Mouse (Mus musculus) forebrain, embryonic 10.5 days (tissue): Measurements from ENCODE around the gene Tbc1d13. TPM values are rescaled to one million over a fixed set of nuclear protein-coding genes. Genes with fewer than 3 reads are reported as not detected.
"Not testable (repeated sequence)": the region's sequence is repeated elsewhere in the genome, so short reads cannot be mapped to it uniquely, and the experiment has no call there.

Experiments used
- DNase-seq: peaks from one replicate; pipeline ENCODE4 v3.0.0-alpha.2; 2017; ENCODE audit warnings: low spot score; ENCODE audit errors: extremely low spot score
- H3K27ac ChIP-seq: fragments of 300-500 bp; sonication (generic); 2 replicates; pipeline ENCODE4 v1.5.1; 2016; ENCODE audit warnings: mild to moderate bottlenecking
- H3K27me3 ChIP-seq: fragments of 300-500 bp; sonication (generic); 2 replicates; pipeline ENCODE4 v1.6.1; 2016; ENCODE audit warnings: mild to moderate bottlenecking; ENCODE audit not compliant: poor library complexity, severe bottlenecking
- H3K36me3 ChIP-seq: fragments of 300-500 bp; sonication (generic); replicated peaks from 2 replicates; pipeline ENCODE4 v1.6.1; 2016; ENCODE audit warnings: mild to moderate bottlenecking, moderate library complexity
- H3K4me1 ChIP-seq: fragments of 300-500 bp; sonication (generic); 2 replicates; pipeline ENCODE4 v1.6.1; 2016
- H3K4me3 ChIP-seq: fragments of 300-500 bp; sonication (generic); 2 replicates; pipeline ENCODE4 v1.5.1; 2016; ENCODE audit warnings: mild to moderate bottlenecking, moderate library complexity
- H3K9me3 ChIP-seq: fragments of 300-500 bp; sonication (generic); 2 replicates; pipeline ENCODE4 v1.6.1; 2016; ENCODE audit warnings: mild to moderate bottlenecking, moderate library complexity
- WGBS: fragments of 180-500 bp; shearing (Covaris S2); methylation state at CpG from one replicate; pipeline ENCODE4 v1.1.7; 2016; 5-methylcytosine and 5-hydroxymethylcytosine counted together
- polyA plus RNA-seq: library from polyadenylated mRNA; unstranded; fragments of >200 nt; fragmentation: Nextera tagmentation; extraction: Ambion mirVana; gene quantifications from 2 replicates; pipeline ENCODE4 v1.2.1, GENCODE M21; 2016

The Tbc1d13 gene
- polyA plus RNA-seq, 1 experiment from 2014 or later = 8.6 TPM

GRCm38 (mm10) chr2:30171997-30172382, 38.4 kb downstream of the Tbc1d13 start:
- DNase-seq = peak; percentile 26
- WGBS = 4% methylated on average over 19 of the region's 19 CpGs
- H3K27ac ChIP-seq = peak overlapping the region; percentile 91
- peaks cover 16% of the 10 kb centered on the region; the same call in 1 of the 2 replicates for H3K9me3 ChIP-seq
- H3K4me3 ChIP-seq = peak overlapping the region; percentile 71
- peaks cover 11% of the 10 kb centered on the region for H3K27me3 ChIP-seq
- peaks cover 50% of the 10 kb centered on the region for H3K36me3 ChIP-seq
- H3K4me1 ChIP-seq = peaks cover 24% of the 10 kb centered on the region

DNA sequence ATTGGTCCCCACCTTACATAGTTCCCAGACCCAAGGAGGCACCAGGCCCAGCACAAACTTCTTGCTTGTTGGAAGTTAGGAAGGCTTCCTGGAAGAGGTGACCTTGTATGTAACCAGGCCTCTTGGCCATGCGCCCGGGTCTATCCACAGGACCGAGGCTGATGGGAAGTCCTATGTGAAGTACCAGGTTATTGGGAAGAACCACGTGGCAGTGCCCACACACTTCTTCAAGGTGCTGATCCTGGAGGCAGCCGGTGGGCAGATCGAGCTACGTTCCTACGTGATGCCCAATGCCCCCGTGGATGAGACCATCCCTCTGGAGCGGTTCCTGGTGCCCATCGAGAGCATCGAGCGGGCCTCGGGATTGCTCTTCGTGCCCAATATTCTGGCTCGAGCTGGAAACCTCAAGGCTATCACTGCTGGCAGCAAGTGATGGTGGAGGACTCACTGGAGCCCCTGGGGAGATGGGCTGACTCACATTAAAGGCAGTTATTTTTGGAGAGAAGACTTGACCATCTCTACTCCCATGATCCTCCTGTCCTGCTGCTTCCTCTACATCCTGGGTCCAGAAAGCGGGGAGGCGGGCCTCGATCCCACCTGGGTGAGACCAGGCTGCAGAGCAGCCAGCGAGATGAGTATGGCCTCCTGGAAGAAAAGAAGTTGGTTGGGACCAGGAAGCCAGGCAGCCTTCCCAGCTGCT, 40.1 kb downstream of the Tbc1d13 start:
- peaks cover 8% of the 10 kb centered on the region; the same call in 1 of the 2 replicates for H3K9me3 ChIP-seq
- WGBS = 96% methylated on average over 20 of the region's 20 CpGs
- peaks cover 55% of the 10 kb centered on the region for H3K36me3 ChIP-seq
- no peak overlapping the region for H3K27ac ChIP-seq
- H3K4me1 ChIP-seq = peaks cover 37% of the 10 kb centered on the region
- H3K4me3 ChIP-seq = 0 out of 2 replicates have a peak overlapping the region, but pooled peaks have one; percentile 3
- DNase-seq = no peak
- H3K27me3 ChIP-seq = peaks cover 11% of the 10 kb centered on the region

GRCm38 (mm10) chr2:30175897-30176296, 42.4 kb downstream of the Tbc1d13 start:
- Histone ChIP-seq H3K4me1 (peaks cover 37% of the 10 kb centered on the region), H3K27me3 (peaks cover 11% of the 10 kb centered on the region), H3K4me3 (0 out of 2 replicates have a peak overlapping the region, but pooled peaks have one; percentile 5), H3K36me3 (peaks cover 55% of the 10 kb centered on the region), H3K9me3 (peaks cover 8% of the 10 kb centered on the region; the same call in 1 of the 2 replicates), H3K27ac (no peak overlapping the region)
- WGBS = 88% methylated on average over 8 of the region's 8 CpGs
- DNase-seq = no peak

DNA sequence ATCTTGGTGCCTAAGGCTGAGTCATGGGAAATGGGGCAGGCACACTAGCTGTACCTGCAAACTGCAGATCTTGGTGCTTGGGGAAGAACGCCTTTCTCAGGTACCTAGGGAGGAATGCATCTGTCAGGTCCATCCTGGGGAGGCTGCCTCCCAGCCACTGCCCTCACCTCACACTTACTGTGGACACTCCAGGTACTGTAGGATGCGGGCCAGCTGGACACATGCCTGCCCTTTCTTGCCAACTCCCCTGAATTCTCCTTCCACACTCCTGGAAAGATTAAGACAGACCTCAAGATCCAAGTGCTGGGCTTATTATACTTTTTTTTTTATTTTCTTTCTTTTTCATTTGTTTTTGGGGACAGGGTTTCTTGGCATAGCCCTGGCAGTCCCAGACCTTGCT, 43.0 kb downstream of the Tbc1d13 start:
- peaks cover 8% of the 10 kb centered on the region; the same call in 1 of the 2 replicates for H3K9me3 ChIP-seq
- H3K27me3 ChIP-seq = peaks cover 11% of the 10 kb centered on the region
- WGBS = 96% methylated on average over 2 of the region's 2 CpGs
- peak overlapping the region; percentile 61; the same call in 1 of the 2 replicates for H3K4me3 ChIP-seq
- no peak overlapping the region for H3K27ac ChIP-seq
- H3K36me3 ChIP-seq = peaks cover 55% of the 10 kb centered on the region
- DNase-seq = no peak
- H3K4me1 ChIP-seq = peaks cover 30% of the 10 kb centered on the region

DNA sequence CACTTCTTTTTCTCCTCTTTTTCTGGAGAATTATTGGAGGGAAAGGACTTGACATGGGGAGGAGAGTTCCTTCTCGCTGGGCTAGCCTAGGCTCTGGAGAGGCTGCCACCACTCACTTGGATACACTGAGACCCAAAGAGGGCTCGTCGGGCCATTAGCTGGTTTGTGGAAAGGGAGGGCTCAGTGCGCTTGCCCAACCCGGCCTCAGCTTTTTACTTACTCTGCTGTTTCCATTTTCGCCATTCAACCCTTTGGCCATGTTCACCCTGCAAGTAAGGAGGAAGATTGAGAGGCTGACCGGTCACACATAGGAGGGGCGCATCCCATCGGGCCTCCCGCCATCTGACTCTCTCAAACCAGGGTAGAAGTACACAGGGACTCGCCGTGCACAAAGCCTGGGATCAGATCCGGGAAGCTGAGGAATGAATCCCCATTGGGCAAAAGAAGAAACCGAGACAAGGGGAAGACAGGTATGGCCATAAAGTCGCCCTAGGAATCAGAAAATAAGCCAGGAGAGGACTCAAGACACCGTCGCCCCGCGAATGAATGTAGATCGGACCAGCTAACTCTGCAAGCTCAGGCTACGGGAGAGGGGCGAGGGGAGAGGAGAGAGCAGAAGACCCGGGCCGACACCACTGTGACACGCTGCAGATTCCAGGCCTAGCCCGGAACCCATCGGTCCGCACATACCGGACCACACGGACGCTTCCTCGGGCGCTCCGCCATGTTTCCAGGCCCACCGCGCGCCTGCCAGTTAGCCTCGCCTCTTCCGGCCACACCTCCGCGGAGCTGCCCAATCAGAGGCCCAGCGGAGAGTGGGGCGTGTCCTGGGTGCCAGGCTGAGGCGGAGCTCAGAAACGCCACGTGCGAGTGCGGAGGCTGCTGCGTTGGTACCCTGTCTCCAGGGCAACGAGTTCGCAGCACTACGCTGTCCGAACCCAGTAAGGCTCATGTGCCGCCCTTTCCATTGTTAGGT, 44.4 kb downstream of the Tbc1d13 start, which contains the start of gene Spout1:
Spout1 (minus strand) TSS at position 760 of the 976 bp plus-strand sequence.
- WGBS = 4% methylated on average over 54 of the region's 54 CpGs
- peaks cover 18% of the 10 kb centered on the region for H3K4me1 ChIP-seq
- peak; percentile 97 for DNase-seq
- H3K27ac ChIP-seq = peak within 1 kb of the TSS; percentile 80
- H3K36me3 ChIP-seq = peaks cover 45% of the 10 kb centered on the region
- peaks cover 8% of the 10 kb centered on the region; the same call in 1 of the 2 replicates for H3K9me3 ChIP-seq
- peak within 1 kb of the TSS; percentile 61 for H3K4me3 ChIP-seq
- peaks cover 2% of the 10 kb centered on the region for H3K27me3 ChIP-seq

DNA sequence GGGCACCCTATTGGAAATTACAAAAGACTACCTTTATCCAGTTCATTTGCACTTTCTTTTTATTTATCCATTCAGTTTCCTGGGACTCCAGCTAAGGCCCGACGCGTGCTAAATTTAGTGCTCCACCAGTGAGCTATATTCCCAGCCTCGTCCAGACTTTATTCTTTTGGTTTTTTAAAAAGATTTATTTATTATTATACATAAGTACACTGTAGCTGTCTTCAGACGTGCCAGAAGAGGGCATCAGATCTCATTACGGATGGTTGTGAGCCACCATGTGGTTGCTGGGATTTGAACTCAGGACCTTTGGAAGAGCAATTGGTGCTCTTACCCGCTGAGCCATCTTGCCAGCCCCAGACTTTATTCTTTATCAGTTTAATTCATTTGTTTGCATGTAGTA, 45.2 kb downstream of the Tbc1d13 start:
- Histone ChIP-seq H3K4me1 (peaks cover 18% of the 10 kb centered on the region), H3K4me3 (peak overlapping the region; percentile 61), H3K36me3 (peaks cover 37% of the 10 kb centered on the region), H3K27ac (peak overlapping the region; percentile 80)
- DNase-seq, H3K9me3 ChIP-seq, H3K27me3 ChIP-seq: not testable (repeated sequence)
- WGBS = 61% methylated on average over 7 of the region's 7 CpGs

GRCm38 (mm10) chr2:30182424-30182823, 48.9 kb downstream of the Tbc1d13 start:
- DNase-seq = no peak
- peaks cover 15% of the 10 kb centered on the region for H3K4me1 ChIP-seq
- H3K9me3 ChIP-seq = peaks cover 6% of the 10 kb centered on the region; the same call in 1 of the 2 replicates
- peaks cover 10% of the 10 kb centered on the region for H3K36me3 ChIP-seq
- no peak overlapping the region for H3K4me3 ChIP-seq
- 89% methylated on average over 2 of the region's 2 CpGs for WGBS
- no peak overlapping the region for H3K27ac ChIP-seq
- no peaks in the 10 kb centered on the region for H3K27me3 ChIP-seq

DNA sequence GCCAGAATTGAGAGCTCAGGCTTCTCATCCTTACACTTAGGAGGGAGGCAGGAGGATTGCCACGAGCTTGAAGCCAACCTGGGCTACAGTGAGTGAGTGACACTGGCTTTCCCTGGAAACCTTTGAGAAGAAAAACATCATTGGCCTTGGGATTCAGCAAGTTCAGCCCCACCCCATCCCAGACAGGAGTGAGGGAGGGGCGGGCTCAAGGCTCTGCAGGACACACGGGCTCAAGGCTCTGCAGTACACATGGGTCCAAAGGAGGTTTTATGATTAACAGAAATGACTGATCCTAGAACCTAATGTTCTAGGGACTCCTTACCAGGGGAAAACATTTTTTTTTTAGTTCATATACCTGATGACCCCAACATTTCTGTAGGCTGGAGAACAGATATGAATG, 50.2 kb downstream of the Tbc1d13 start:
- H3K4me1 ChIP-seq = peaks cover 6% of the 10 kb centered on the region; the same call in 1 of the 2 replicates
- H3K36me3 ChIP-seq = peaks cover 10% of the 10 kb centered on the region
- WGBS = 76% methylated on average over 3 of the region's 3 CpGs
- H3K4me3 ChIP-seq = no peak overlapping the region
- no peak for DNase-seq
- no peaks in the 10 kb centered on the region for H3K27me3 ChIP-seq
- H3K9me3 ChIP-seq = peaks cover 6% of the 10 kb centered on the region; the same call in 1 of the 2 replicates
- H3K27ac ChIP-seq = no peak overlapping the region

DNA sequence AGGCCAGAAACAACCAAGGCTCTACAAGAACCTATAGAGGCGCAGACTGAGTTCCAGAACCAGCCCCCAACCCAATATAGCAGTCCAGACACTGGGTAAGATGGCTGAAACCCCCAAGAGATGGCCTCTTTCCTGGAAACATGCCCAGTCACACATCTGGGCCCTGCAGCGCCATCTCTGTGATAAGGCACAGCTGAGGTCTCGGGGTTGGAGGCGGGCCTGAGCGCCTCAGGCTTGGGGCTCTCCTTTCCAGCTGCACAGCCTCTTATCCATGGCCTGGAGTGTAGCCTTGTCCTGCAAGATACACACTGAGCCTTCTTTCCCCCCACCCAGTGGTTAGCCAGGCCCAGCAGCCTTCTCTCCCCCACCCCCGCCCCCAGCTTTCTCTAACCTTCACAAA, 51.7 kb downstream of the Tbc1d13 start:
- Histone ChIP-seq H3K27ac (peak overlapping the region; percentile 20; the same call in 1 of the 2 replicates), H3K4me3 (no peak overlapping the region), H3K36me3 (peaks cover 10% of the 10 kb centered on the region), H3K9me3 (peaks cover 6% of the 10 kb centered on the region; the same call in 1 of the 2 replicates), H3K4me1 (peaks cover 5% of the 10 kb centered on the region; the same call in 1 of the 2 replicates), H3K27me3 (no peaks in the 10 kb centered on the region)
- WGBS = 88% methylated on average over 6 of the region's 6 CpGs
- DNase-seq = no peak

- Histone ChIP-seq H3K27ac (peak overlapping the region; percentile 20), H3K27me3 (no peaks in the 10 kb centered on the region), H3K9me3 (peaks cover 6% of the 10 kb centered on the region; the same call in 1 of the 2 replicates), H3K4me1 (peaks cover 5% of the 10 kb centered on the region; the same call in 1 of the 2 replicates), H3K4me3 (no peak overlapping the region), H3K36me3 (peaks cover 10% of the 10 kb centered on the region)
- DNase-seq = no peak
- 91% methylated on average over 3 of the region's 3 CpGs for WGBS
Observed at GRCm38 (mm10) chr2:30185681-30186080, 52.1 kb downstream of the Tbc1d13 start.

DNA sequence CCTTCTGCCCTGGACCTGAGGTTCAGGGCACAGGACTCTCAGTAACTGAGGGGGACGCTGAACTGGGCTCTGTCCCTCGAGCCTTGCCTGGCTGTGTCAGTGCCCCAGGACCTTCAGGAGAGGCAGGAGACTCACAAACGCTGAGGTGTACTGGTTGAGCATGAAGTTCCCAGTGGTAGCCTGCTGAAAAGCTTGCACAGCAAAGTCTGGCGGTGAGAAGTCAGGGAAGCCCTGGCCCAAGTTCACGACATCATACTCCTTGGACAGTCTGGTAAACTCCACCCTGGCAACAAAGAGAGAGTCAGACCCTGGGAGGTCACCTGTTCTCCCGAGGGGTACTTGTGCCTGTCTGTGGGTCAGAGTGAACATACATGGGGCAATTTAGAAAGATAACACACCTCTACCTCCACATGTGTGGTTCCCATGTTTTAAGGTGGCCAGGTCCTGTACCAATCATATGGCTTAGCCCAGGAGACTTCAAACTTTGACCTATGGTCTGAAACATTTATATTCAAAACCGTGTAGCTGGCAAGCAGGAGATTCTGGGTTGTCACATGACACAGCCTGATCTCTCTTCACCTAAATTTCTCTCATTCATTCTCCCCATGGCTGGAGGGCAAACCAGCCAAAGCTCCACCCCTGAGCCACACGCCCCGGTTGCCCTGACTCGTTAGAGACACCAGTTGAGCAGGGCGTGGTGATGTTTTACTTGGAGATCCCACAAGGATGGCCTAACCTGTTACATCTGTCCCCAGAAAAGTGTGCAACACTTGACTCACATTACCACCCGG, 58.4 kb downstream of the Tbc1d13 start:
- 88% methylated on average over 12 of the region's 12 CpGs for WGBS
- no peaks in the 10 kb centered on the region for H3K9me3 ChIP-seq
- no peak for DNase-seq
- no peak overlapping the region for H3K27ac ChIP-seq
- no peaks in the 10 kb centered on the region for H3K27me3 ChIP-seq
- no peak overlapping the region for H3K4me3 ChIP-seq
- 0 out of 2 replicates have a peak, but pooled peaks cover 3% of the 10 kb centered on the region for H3K4me1 ChIP-seq
- no peaks in the 10 kb centered on the region for H3K36me3 ChIP-seq

- no peak for DNase-seq
- Histone ChIP-seq H3K36me3 (no peaks in the 10 kb centered on the region), H3K27me3 (no peaks in the 10 kb centered on the region), H3K4me3 (no peak overlapping the region), H3K9me3 (no peaks in the 10 kb centered on the region), H3K27ac (peak overlapping the region; percentile 13; the same call in 1 of the 2 replicates), H3K4me1 (0 out of 2 replicates have a peak, but pooled peaks cover 3% of the 10 kb centered on the region)
- 82% methylated on average over 3 of the region's 3 CpGs for WGBS
Observed at GRCm38 (mm10) chr2:30194656-30195055, 61.1 kb downstream of the Tbc1d13 start.
